Mouse (Mus musculus) right cerebral cortex, postnatal 4 days (tissue): ENCODE measurements at regions not wholly inside any gene's neighbourhood (a gene's known extent, or its start where the extent isn't known, plus 50 kb on each side); places are given as distances from the start of the nearest gene placed in this dataset.

ENCODE experiments used
- DNase-seq: peaks from one replicate; pipeline ENCODE4 v3.0.0-alpha.2; 2022

GRCm38 (mm10) chr10:68606848-68607247 lies 65.2 kb upstream of the Cabcoco1 start:
- peak; percentile 44 for DNase-seq

- peak; percentile 30 for DNase-seq
Measured at GRCm38 (mm10) chr10:68611906-68612305, 70.2 kb upstream of the Cabcoco1 start.

GRCm38 (mm10) chr10:68612727-68613126 lies 71.0 kb upstream of the Cabcoco1 start:
- DNase-seq, result no peak

GRCm38 (mm10) chr10:68623786-68624185 lies 82.1 kb upstream of the Cabcoco1 start:
- no peak for DNase-seq

GRCm38 (mm10) chr10:68625329-68625728 lies 83.6 kb upstream of the Cabcoco1 start:
- DNase-seq, result no peak

- DNase-seq, result no peak
Measured at GRCm38 (mm10) chr10:68625752-68626151, 84.1 kb upstream of the Cabcoco1 start.

GRCm38 (mm10) chr10:68629486-68629885 lies 87.8 kb upstream of the Cabcoco1 start:
- no peak for DNase-seq

GRCm38 (mm10) chr10:68633180-68633579 lies 90.3 kb upstream of the Tmem26 start:
- no peak for DNase-seq

GRCm38 (mm10) chr10:68652700-68653099 lies 70.7 kb upstream of the Tmem26 start:
- no peak for DNase-seq

GRCm38 (mm10) chr10:68655491-68655890 lies 68.0 kb upstream of the Tmem26 start:
- DNase-seq, result no peak

- DNase-seq, result no peak
Measured at GRCm38 (mm10) chr10:68666094-68666493, 57.4 kb upstream of the Tmem26 start.

- no peak for DNase-seq
Measured at GRCm38 (mm10) chr10:68669330-68669729, 54.1 kb upstream of the Tmem26 start.

- DNase-seq, result no peak
Measured at GRCm38 (mm10) chr10:68669992-68670391, 53.5 kb upstream of the Tmem26 start.

- DNase-seq, result no peak
Measured at GRCm38 (mm10) chr10:68672291-68672690, 51.2 kb upstream of the Tmem26 start.

GRCm38 (mm10) chr10:68673102-68673872 lies 50.2 kb upstream of the Tmem26 start:
- DNase-seq, result no peak
